Mouse (Mus musculus) myocyte (in vitro differentiated cells): ENCODE data around the gene Pnpla2.

Experiments used
- CEBPB ChIP-seq: IDR thresholded peaks from 2 replicates; pipeline ENCODE4 v1.6.1; 2011; ENCODE audit warnings: mild to moderate bottlenecking, moderate library complexity; ENCODE audit not compliant: poor library complexity, insufficient read depth, severe bottlenecking
- MYOD1 ChIP-seq, 3 experiments: IDR thresholded peaks; one replicate each; pipeline ENCODE4 v1.6.1; 2011; ENCODE audit warnings: control low read depth in 2 of 3, low read depth in 2 of 3, mild to moderate bottlenecking in 2 of 3, moderate library complexity in 1 of 3; ENCODE audit not compliant: insufficient read length in 2 of 3, control insufficient read depth in 1 of 3
- POLR2A ChIP-seq: IDR thresholded peaks from one replicate; pipeline ENCODE4 v1.6.1; 2011; ENCODE audit warnings: low read depth, mild to moderate bottlenecking, control low read depth, moderate library complexity; ENCODE audit not compliant: insufficient read length
- USF1 ChIP-seq: IDR thresholded peaks from one replicate; pipeline ENCODE4 v1.6.1; 2011; ENCODE audit warnings: low read depth, mild to moderate bottlenecking, control low read depth, moderate library complexity

DNA sequence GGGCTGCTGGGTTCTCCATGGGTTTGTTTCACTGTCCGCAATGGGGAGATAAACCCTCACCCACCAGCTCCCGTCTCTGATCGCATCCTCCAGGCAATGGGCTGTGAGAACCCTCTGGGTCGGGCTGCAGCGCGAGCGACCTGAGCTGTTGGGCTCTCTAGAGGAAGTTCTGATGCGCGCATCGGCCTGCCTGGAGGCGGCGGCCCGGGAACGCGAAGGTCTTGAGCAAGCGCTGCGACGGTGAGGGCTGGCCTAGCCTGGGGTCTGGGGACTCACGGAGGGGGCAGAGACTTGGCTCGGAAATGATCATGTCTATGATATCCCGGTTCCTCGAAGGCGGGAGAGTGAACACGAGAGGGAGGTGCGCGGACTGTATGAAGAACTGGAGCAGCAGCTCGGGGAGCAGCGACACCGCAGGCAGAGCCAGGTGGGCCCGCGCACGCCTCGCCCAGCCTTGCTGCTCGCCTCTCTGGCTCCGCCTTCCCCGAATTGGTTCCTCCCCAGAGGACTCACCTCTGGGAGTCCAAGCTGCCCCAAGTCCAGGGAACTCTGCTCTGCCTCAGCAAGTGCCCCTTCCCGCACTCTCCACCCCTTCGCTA lies 9.7 kb downstream of the Pnpla2 start:
- TF ChIP-seq MYOD1 (IDR thresholded peaks at IDR 0.05; ENCODE audit: control insufficient read depth in 1 of 3, insufficient read length in 2 of 3, low read depth in 2 of 3) (no peak), CEBPB (no peak), USF1 (no peak), POLR2A (no peak)
